ENCODE assay signal across 8 mouse cellular contexts in the genomic region with DNA sequence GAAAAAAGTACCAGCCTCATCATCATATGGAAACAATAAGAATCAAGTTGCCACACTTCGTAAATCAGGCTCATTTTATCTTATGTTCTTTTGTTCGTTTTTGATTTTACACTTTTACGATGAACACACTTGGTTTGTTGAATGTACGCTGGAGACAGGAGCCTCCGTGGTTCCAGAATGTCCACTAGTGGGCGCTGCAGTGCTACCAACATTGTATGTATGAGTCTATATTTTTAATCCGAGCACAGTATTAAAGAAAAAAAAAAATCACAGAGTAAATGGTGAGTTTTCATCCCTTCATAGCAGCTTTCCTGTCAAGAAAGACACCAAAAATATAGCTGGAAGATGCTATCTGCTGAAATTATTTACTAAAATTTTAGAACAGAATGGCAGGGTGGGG.
DNase-seq lines count a peak whose midpoint lies in the region; ATAC-seq and TF ChIP-seq lines count a peak whose summit lies in the region.

No protein-coding gene starts in this region.

- DNase-seq in liver, adult 2 months (ENCODE audit: extremely low read depth, low read depth, low spot score), result peak; percentile 28
- no peak for DNase-seq in liver, embryonic 11.5 days (ENCODE audit: low spot score)
- DNase-seq in brain, adult 2 months (ENCODE audit: low read depth, low spot score), result peak; percentile 82
- DNase-seq in kidney, postnatal 25 days, result peak; percentile 51 to 76
- peak; percentile 58 for DNase-seq in liver, postnatal 0 days
- peak; percentile 80 for DNase-seq in retina, postnatal 1 day

- no peak overlapping the region for H3K9ac ChIP-seq in liver, adult 2 months (ENCODE audit: low read depth, low read length)
- no peak overlapping the region for H3K9ac ChIP-seq in liver, embryonic 11.5 days (ENCODE audit: low read depth, low read length)
- no peak overlapping the region for H3K9ac ChIP-seq in liver, postnatal 0 days (replicated peaks)

- H3K4me1 ChIP-seq in liver, adult 2 months (ENCODE audit: control insufficient read depth, insufficient read depth, low read length), result no peaks in the 10 kb centered on the region; the same call in 1 of the 2 replicates
- H3K4me1 ChIP-seq in liver, embryonic 11.5 days (replicated peaks; ENCODE audit: control insufficient read depth, insufficient read depth, low read length), result no peaks in the 10 kb centered on the region
- H3K4me1 ChIP-seq in liver, postnatal 0 days (ENCODE audit: insufficient read depth), result no peaks in the 10 kb centered on the region

- 17% methylated on average over 7 of the region's 7 CpGs for WGBS in liver, adult 2 months
- 24% methylated on average over 7 of the region's 7 CpGs for WGBS in liver, embryonic 11.5 days
- 20% methylated on average over 7 of the region's 7 CpGs for WGBS in liver, postnatal 0 days (ENCODE audit: insufficient replicate concordance)

- no peak overlapping the region for H3K27ac ChIP-seq in liver, adult 2 months (replicated peaks; ENCODE audit: insufficient read depth, low read depth, low read length)
- H3K27ac ChIP-seq in liver, embryonic 11.5 days (ENCODE audit: low read depth, low read length), result no peak overlapping the region
- H3K27ac ChIP-seq in liver, postnatal 0 days (ENCODE audit: low read depth), result no peak overlapping the region

- no peak overlapping the region for H3K4me3 ChIP-seq in liver, adult 2 months (ENCODE audit: insufficient read depth, low read depth, low read length)
- H3K4me3 ChIP-seq in liver, embryonic 11.5 days (ENCODE audit: low read depth, low read length), result no peak overlapping the region
- H3K4me3 ChIP-seq in liver, postnatal 0 days (ENCODE audit: low read depth, low read length), result no peak overlapping the region

- H3K9me3 ChIP-seq in liver, embryonic 11.5 days (ENCODE audit: control insufficient read depth, low read length), result no peaks in the 10 kb centered on the region
- no peaks in the 10 kb centered on the region for H3K9me3 ChIP-seq in liver, postnatal 0 days (ENCODE audit: low read length)

- no peaks in the 10 kb centered on the region for H3K27me3 ChIP-seq in liver, adult 2 months (ENCODE audit: control insufficient read depth, insufficient read depth, low read length)
- no peaks in the 10 kb centered on the region for H3K27me3 ChIP-seq in liver, embryonic 11.5 days (replicated peaks; ENCODE audit: control insufficient read depth, insufficient read depth, low read length)
- no peaks in the 10 kb centered on the region for H3K27me3 ChIP-seq in liver, postnatal 0 days (ENCODE audit: insufficient read depth, low read length)

- TF ChIP-seq CTCF in liver, adult 2 months (IDR thresholded peaks at IDR 0.05; ENCODE audit: low read depth, low read length), result peak; percentile 70
- TF ChIP-seq CTCF in liver, postnatal 0 days (IDR thresholded peaks at IDR 0.05; ENCODE audit: low read depth), result peak; percentile 72

- no peaks in the 10 kb centered on the region for H3K36me3 ChIP-seq in liver, adult 2 months (ENCODE audit: control insufficient read depth, insufficient read depth, low read length)
- no peaks in the 10 kb centered on the region for H3K36me3 ChIP-seq in liver, embryonic 11.5 days (ENCODE audit: control insufficient read depth, insufficient read depth, low read length)
- H3K36me3 ChIP-seq in liver, postnatal 0 days (replicated peaks; ENCODE audit: insufficient read depth, low read length), result no peaks in the 10 kb centered on the region

- H3K79me2 ChIP-seq in liver, adult 2 months (ENCODE audit: control insufficient read depth, insufficient read depth, low read length), result no peaks in the 10 kb centered on the region

- no peak for TF ChIP-seq POLR2A in liver, adult 2 months (IDR thresholded peaks at IDR 0.05; ENCODE audit: extremely low read depth, insufficient read depth, low read length)

- no peak for TF ChIP-seq EP300 in liver, postnatal 0 days (IDR thresholded peaks at IDR 0.05; ENCODE audit: low read depth)

- ATAC-seq in liver, embryonic 11.5 days (replicated peaks; ENCODE audit: low FRiP score), result no peak
- peak; percentile 84 for ATAC-seq in frontal cortex, adult (ENCODE audit: low TSS enrichment)
- ATAC-seq in liver, postnatal 0 days, result no peak
- no peak for ATAC-seq in megakaryocyte, adult 5-6 weeks (ENCODE audit: poor library complexity, severe bottlenecking)

- H3K4me2 ChIP-seq in liver, embryonic 11.5 days, result no peak overlapping the region
- H3K4me2 ChIP-seq in liver, postnatal 0 days (ENCODE audit: low read depth, low read length), result no peak overlapping the region
